Mouse (Mus musculus) midbrain, embryonic 13.5 days (tissue): Measurements from ENCODE around the gene Mpv17. TPM values are rescaled to one million over a fixed set of nuclear protein-coding genes. Genes with fewer than 3 reads are reported as not detected.

Source experiments
- ATAC-seq: fragments of 200-750 bp; cut with Nextera tagmentation; 2 replicates; pipeline ENCODE4 v1.8.0; 2017; ENCODE audit warnings: mild to moderate bottlenecking, moderate TSS enrichment, moderate library complexity
- H3K27ac ChIP-seq: fragments of 300-500 bp; sonication (generic); 2 replicates; pipeline ENCODE4 v1.5.1; 2015; ENCODE audit warnings: inconsistent platforms, mild to moderate bottlenecking, moderate library complexity
- H3K27me3 ChIP-seq: fragments of 300-500 bp; sonication (generic); 2 replicates; pipeline ENCODE4 v1.6.1; 2015; ENCODE audit warnings: mild to moderate bottlenecking, inconsistent platforms
- H3K36me3 ChIP-seq: fragments of 300-500 bp; sonication (generic); 2 replicates; pipeline ENCODE4 v1.6.1; 2015; ENCODE audit warnings: mild to moderate bottlenecking, inconsistent platforms
- H3K4me1 ChIP-seq: fragments of 300-500 bp; sonication (generic); replicated peaks from 2 replicates; pipeline ENCODE4 v1.6.1; 2015; ENCODE audit warnings: inconsistent platforms
- H3K4me2 ChIP-seq: fragments of 300-500 bp; sonication (generic); replicated peaks from 2 replicates; pipeline ENCODE4 v1.6.1; 2015; ENCODE audit warnings: moderate library complexity, mild to moderate bottlenecking, inconsistent platforms
- H3K4me3 ChIP-seq: fragments of 300-500 bp; sonication (generic); replicated peaks from 2 replicates; pipeline ENCODE4 v1.5.1; 2015; ENCODE audit warnings: mild to moderate bottlenecking, inconsistent platforms
- H3K9ac ChIP-seq: fragments of 300-500 bp; sonication (generic); replicated peaks from 2 replicates; pipeline ENCODE4 v1.6.1; 2015; ENCODE audit warnings: mild to moderate bottlenecking, inconsistent platforms
- H3K9me3 ChIP-seq: fragments of 300-500 bp; sonication (generic); 2 replicates; pipeline ENCODE4 v1.6.1; 2016; ENCODE audit warnings: mild to moderate bottlenecking, inconsistent platforms
- WGBS: fragments of 180-500 bp; shearing (Covaris S2); methylation state at CpG from one replicate; pipeline ENCODE4 v1.1.7; 2015; 5-methylcytosine and 5-hydroxymethylcytosine counted together
- polyA plus RNA-seq: library from polyadenylated mRNA; unstranded; fragments of >200 nt; fragmentation: Nextera tagmentation; extraction: Ambion mirVana; gene quantifications from 2 replicates; pipeline ENCODE4 v1.2.1, GENCODE M21; 2015

Mpv17 gene
- polyA plus RNA-seq, 1 experiment from 2014 or later, result 57.5 TPM

DNA sequence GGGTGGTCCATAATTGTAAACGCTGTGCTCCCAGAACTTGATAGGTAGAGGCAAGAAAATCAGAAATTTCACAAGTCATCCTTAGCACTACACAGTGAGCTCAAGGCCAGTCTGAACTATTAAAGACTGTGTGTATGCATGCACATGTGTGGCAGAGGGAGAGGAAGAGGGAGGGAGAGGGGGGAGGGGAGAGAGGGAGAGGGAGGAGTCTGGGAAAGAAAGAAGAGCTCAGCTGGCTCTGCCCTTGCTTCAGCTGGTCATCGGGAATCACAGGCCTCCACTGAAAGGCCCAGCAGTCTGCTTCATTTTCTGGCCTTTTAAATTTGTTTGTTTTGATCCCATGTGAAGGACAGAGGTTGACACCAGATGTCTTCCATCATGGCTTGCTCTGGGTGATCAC is 30.6 kb downstream of the Mpv17 start:
- no peak overlapping the region for H3K4me2 ChIP-seq
- no peak overlapping the region for H3K9ac ChIP-seq
- no peaks in the 10 kb centered on the region for H3K36me3 ChIP-seq
- H3K27ac ChIP-seq, result no peak overlapping the region
- no peaks in the 10 kb centered on the region for H3K27me3 ChIP-seq
- no peaks in the 10 kb centered on the region for H3K9me3 ChIP-seq
- no peak for ATAC-seq
- 48% methylated on average over 2 of the region's 2 CpGs for WGBS
- no peaks in the 10 kb centered on the region for H3K4me1 ChIP-seq
- H3K4me3 ChIP-seq, result no peak overlapping the region

DNA sequence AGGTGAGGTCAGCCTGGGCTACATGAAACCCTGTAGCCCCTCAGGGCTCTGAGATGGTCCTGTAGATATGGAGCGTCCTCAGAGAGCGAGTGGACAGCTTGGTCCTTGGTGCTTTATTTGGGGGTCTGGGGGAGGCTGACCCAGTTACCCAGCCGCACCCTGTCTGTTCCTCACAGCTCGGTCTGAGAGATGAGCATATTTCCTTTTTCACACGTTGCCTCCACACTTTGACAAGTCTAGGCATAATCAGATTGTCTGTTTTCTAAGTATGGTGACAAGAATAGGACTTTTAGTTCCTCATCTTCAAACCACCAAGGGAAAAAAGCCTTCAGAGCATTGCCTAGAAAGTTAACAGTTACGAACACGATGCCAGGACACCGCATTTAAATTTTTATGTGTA is 32.9 kb downstream of the Mpv17 start:
- no peaks in the 10 kb centered on the region for H3K36me3 ChIP-seq
- no peak overlapping the region for H3K4me2 ChIP-seq
- 87% methylated on average over 8 of the region's 8 CpGs for WGBS
- no peak overlapping the region for H3K4me3 ChIP-seq
- no peaks in the 10 kb centered on the region for H3K9me3 ChIP-seq
- no peak for ATAC-seq
- no peaks in the 10 kb centered on the region for H3K4me1 ChIP-seq
- H3K9ac ChIP-seq, result no peak overlapping the region
- no peaks in the 10 kb centered on the region for H3K27me3 ChIP-seq
- no peak overlapping the region for H3K27ac ChIP-seq

DNA sequence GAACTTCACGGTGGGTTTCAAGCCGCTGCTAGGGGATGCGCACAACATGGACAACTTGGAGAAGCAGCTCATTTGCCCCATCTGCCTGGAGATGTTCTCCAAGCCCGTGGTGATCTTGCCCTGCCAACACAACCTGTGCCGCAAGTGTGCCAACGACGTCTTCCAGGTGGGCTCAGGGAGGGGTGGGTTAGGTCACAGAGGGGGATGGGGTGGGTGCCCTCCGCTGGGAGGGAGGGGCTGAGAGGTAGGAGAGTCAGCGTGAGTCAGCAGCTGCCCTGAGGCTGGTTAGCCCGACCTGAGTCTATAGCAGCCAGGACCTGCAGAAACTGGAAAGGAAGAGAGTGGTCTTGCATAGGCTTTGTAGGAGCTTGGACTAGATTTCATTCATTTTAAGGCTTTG is 37.1 kb downstream of the Mpv17 start:
- Histone ChIP-seq H3K4me3 (no peak overlapping the region), H3K27ac (no peak overlapping the region), H3K36me3 (no peaks in the 10 kb centered on the region), H3K9ac (no peak overlapping the region), H3K9me3 (no peaks in the 10 kb centered on the region), H3K4me2 (no peak overlapping the region), H3K4me1 (no peaks in the 10 kb centered on the region), H3K27me3 (no peaks in the 10 kb centered on the region)
- ATAC-seq, result no peak
- 34% methylated on average over 10 of the region's 10 CpGs for WGBS

DNA sequence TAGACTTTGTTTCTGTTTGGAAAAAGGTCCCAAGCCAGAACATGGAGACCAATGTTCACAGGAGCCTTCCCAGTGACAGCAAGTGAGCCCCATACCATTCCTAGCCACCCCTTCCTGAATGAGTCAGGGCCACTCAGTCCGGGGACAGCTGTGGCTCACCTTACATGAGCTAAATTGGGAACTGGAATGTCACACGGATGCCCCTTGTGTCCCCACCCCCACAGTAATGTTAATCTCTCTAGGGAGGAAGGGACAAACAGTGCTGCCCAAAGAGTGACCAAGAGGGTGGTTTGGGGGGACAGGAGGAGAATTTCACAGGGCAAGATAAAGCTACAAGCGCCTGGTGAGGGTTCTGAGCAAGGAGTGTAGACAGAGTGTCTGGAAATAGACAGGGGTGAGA is 37.7 kb downstream of the Mpv17 start, which contains the start of gene Trim54:
Gene Trim54, plus strand, starts transcription at position 359 of the 400 bp plus-strand sequence.
- Histone ChIP-seq H3K4me2 (no peak within 1 kb of the TSS), H3K9me3 (no peaks in the 10 kb centered on the region), H3K4me1 (no peaks in the 10 kb centered on the region), H3K4me3 (no peak within 1 kb of the TSS), H3K27ac (no peak within 1 kb of the TSS), H3K27me3 (no peaks in the 10 kb centered on the region), H3K9ac (no peak within 1 kb of the TSS), H3K36me3 (no peaks in the 10 kb centered on the region)
- WGBS, result 52% methylated on average over 3 of the region's 3 CpGs
- no peak for ATAC-seq

DNA sequence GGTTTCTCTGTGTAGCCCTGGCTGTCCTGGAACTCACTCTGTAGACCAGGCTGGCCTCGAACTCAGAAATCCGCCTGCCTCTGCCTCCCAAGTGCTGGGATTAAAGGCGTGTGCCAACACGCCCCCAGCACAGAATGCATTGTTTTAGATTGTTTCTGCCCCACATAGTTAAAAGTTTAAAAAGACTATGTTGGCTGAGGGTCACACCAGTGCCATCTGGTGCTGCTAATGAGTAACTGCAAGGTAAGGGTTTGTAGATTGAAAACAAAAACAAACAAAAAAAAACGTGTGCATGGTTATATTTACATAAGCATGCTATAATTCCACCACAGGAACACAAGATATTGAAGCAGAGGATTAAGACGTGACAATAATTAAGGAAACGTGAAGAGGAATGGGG is 43.3 kb downstream of the Mpv17 start:
- Histone ChIP-seq H3K4me1 (no peaks in the 10 kb centered on the region), H3K36me3 (no peaks in the 10 kb centered on the region), H3K9me3 (no peaks in the 10 kb centered on the region), H3K4me2 (no peak overlapping the region), H3K27ac (no peak overlapping the region), H3K27me3 (no peaks in the 10 kb centered on the region), H3K4me3 (no peak overlapping the region), H3K9ac (no peak overlapping the region)
- 41% methylated on average over 7 of the region's 7 CpGs for WGBS
- no peak for ATAC-seq

DNA sequence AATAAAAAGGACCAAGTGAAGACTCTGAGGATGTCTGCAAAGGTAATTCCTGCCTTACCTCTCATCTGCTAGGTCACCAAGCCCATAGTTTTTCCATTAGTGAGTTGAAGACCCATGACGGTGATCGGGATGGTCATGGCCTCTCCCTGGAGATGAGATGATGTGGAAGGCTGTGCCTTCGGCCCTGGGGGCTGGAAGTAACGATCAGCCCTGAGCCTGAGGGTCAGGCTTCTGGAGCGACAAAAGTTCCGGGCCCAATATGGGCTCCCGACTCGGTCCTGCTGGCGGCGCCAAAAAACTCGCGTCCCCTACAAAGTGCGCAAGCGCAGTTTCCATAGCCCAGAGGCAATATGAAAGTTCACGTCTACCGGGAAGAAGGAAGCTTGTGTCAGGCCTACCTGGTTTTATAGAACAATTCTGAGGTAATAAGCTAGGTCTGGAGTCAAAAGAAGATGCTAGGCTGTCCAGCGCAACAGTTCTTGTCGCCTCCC is 46.0 kb downstream of the Mpv17 start, which contains the start of gene Slc30a3:
Gene Slc30a3, minus strand, starts transcription at position 238 of the 491 bp plus-strand sequence.
- WGBS, result 90% methylated on average over 18 of the region's 18 CpGs
- no peak for ATAC-seq
- H3K27ac ChIP-seq, result no peak within 1 kb of the TSS

DNA sequence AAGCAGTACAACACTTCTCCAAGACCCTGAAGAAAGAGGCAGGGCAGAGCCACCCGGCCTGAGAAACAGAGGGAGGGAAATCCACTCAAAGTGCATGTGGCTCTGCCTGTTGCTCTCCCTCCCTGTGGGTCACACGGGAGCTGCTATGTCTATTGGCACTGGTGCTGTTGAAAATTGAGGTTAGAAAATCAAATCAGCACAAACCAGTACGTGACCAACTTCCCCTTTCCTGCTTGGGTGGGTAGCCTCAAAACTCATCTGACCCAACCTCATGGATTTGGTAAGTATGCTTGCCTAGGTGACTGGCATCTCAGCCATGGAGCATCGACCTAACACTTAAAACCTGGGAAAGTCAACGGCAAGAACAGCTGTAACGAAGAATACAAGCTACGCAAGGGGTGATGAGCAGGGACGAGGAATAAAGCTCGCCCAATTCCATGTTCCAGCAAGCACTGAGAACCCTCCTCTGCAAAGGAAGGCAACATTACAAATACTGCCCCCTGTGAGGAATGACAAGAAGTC is 48.2 kb downstream of the Mpv17 start, which contains the start of gene Dnajc5g:
Gene Dnajc5g, plus strand, starts transcription at position 472 of the 522 bp plus-strand sequence.
- no peak within 1 kb of the TSS for H3K4me3 ChIP-seq
- ATAC-seq, result no peak
- H3K27ac ChIP-seq, result no peak within 1 kb of the TSS
- WGBS, result 83% methylated on average over 9 of the region's 9 CpGs
- H3K4me2 ChIP-seq, result no peak within 1 kb of the TSS
- H3K9ac ChIP-seq, result no peak within 1 kb of the TSS
- H3K9me3 ChIP-seq, result no peaks in the 10 kb centered on the region
- H3K27me3 ChIP-seq, result no peaks in the 10 kb centered on the region
- H3K36me3 ChIP-seq, result no peaks in the 10 kb centered on the region
- H3K4me1 ChIP-seq, result no peaks in the 10 kb centered on the region

More for the DNA sequence above, 46.0 kb downstream of the Mpv17 start, which contains the start of gene Slc30a3:
- Histone ChIP-seq H3K27me3 (no peaks in the 10 kb centered on the region), H3K36me3 (no peaks in the 10 kb centered on the region), H3K9ac (no peak within 1 kb of the TSS), H3K4me1 (no peaks in the 10 kb centered on the region), H3K9me3 (no peaks in the 10 kb centered on the region), H3K4me3 (no peak within 1 kb of the TSS), H3K4me2 (no peak within 1 kb of the TSS)

DNA sequence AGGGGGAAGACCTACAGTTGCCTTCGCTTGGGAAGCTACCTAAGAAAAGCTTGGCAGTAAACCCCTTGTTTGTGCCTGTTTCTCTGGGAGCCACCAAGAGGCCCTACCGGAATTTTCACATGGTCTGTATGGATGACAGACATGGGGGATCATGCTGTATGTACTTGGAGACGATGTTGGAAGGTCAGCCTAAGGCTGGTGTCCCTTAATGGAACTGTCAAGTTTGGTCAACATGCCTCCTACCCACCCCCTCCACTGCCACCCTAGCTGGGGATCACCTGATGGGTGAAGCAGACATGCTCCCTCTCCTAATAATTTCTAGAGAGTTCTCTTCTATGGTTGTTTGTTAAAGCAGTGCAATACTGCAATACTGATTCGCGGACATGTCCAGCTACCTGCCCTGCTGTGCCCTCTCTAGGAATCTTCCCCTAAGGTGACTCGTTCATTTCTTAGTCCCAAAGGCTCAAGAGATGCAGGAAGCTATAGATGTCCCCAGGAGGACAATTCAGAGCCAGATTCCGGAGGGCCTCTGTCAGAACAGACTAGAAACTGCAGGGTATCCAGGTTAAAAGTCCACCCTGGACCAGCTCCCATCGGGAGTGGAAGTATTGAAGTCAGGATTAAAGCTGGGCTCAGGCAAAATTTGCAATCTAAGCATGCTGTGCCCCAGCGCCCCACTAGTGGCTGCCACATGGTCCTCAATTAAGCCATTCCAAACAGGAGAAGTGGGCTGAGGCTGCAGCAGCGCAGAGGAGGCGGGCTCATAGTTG is 58.2 kb downstream of the Mpv17 start:
- Histone ChIP-seq H3K27ac (no peak overlapping the region), H3K9me3 (no peaks in the 10 kb centered on the region), H3K36me3 (no peaks in the 10 kb centered on the region), H3K27me3 (peaks cover 84% of the 10 kb centered on the region), H3K4me3 (0 out of 2 replicates have a peak overlapping the region, but pooled peaks have one; percentile 25), H3K4me2 (peak overlapping the region; percentile 64; the same call in 1 of the 2 replicates), H3K9ac (no peak overlapping the region), H3K4me1 (peaks cover 42% of the 10 kb centered on the region)
- no peak for ATAC-seq
- WGBS, result 17% methylated on average over 11 of the region's 11 CpGs

DNA sequence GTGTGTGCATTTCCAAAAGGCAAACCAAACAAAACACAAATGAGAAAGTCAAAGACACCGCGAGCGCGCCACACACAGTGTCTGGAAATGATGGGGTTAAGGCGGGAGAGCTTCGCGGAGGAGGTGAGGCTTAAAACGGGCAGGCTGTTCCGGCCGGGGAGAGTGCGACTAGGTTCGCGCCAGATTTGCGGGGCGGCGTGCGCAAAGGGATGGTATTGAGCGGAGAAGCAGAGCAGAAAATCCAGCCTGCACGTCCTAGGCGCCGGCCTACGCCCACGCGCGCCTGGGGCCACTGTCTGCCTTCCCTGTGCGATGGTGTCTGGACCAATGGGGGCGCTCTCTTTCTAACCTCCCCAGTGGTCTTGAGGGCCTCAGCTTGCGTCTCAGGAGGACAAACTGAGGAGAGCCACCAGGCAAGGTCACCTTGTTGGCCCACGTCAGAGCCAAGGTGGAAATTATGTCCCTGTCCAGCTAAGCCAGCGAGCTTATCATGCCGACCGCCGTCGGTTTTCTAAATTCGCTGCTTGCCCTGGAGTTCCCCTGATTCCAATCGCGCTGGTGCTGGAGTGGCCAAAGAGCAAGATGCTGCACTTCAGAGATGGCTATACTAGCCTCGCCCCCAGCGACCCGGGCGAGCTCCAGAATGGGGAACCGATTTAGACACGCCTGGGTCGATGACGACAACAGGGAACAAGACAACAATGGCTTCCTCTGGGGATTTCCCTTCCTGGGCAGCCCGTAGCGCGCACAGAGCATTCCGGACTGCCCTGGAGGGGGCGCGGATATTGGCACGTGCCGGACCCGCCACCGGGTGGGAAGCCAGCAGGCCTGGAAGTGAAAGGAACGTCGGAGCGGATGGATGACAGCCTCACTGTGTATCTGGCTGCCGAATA is 59.0 kb downstream of the Mpv17 start:
- peaks cover 92% of the 10 kb centered on the region for H3K27me3 ChIP-seq
- H3K9ac ChIP-seq, result no peak overlapping the region; the same call in 1 of the 2 replicates
- peaks cover 42% of the 10 kb centered on the region for H3K4me1 ChIP-seq
- ATAC-seq, result peak; percentile 25
- peak overlapping the region; percentile 64 for H3K4me2 ChIP-seq
- no peaks in the 10 kb centered on the region for H3K36me3 ChIP-seq
- H3K4me3 ChIP-seq, result peak overlapping the region; percentile 25
- H3K9me3 ChIP-seq, result no peaks in the 10 kb centered on the region
- no peak overlapping the region for H3K27ac ChIP-seq
- WGBS, result under 1% methylated on average over 59 of the region's 59 CpGs

DNA sequence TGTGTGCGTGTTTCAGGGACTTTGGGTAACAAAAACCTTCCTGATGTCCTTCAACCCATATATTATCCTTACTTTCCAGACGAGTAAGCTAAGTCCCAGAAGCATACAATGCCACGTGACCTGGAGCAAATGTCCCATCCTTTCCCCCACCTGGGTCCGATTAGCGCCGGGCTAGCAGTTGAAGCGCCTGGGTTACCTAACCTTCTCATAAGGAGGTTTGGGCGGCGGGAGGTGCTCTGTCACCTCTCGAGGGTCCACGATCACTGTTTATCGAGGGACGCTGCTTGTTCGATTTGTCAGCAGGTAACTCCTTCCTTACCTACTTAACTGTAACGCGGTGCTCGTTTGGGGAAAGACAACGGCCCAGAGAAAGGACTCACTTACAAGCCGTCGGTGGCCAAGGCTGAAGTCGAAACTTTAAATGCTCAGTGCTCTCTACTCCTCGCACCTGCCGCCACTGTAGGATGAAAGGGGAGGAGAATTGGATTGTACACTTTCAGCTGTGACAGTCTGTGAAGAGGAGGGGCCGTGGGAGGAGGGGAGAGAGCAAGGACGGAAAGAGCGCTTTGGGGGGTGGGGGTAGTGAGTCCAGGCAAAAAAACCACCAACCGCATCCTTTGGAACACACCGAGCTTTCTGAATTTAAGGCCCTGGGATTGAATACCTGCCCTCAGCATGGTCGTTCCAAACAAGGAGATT is 59.8 kb downstream of the Mpv17 start:
- 2% methylated on average over 29 of the region's 29 CpGs for WGBS
- no peaks in the 10 kb centered on the region for H3K9me3 ChIP-seq
- peaks cover 97% of the 10 kb centered on the region for H3K27me3 ChIP-seq
- no peak for ATAC-seq
- H3K4me1 ChIP-seq, result peaks cover 42% of the 10 kb centered on the region
- H3K27ac ChIP-seq, result no peak overlapping the region
- peak overlapping the region; percentile 25 for H3K4me3 ChIP-seq
- no peak overlapping the region for H3K9ac ChIP-seq
- H3K36me3 ChIP-seq, result no peaks in the 10 kb centered on the region
- peak overlapping the region; percentile 64 for H3K4me2 ChIP-seq
